Mouse (Mus musculus) kidney, postnatal 10 days (tissue): Measurements from ENCODE around the gene Ccdc65.

Experiments used
- DNase-seq: peaks from one replicate; pipeline ENCODE4 v3.0.0; 2021; ENCODE audit warnings: mixed read lengths

Ccdc65 gene

DNA sequence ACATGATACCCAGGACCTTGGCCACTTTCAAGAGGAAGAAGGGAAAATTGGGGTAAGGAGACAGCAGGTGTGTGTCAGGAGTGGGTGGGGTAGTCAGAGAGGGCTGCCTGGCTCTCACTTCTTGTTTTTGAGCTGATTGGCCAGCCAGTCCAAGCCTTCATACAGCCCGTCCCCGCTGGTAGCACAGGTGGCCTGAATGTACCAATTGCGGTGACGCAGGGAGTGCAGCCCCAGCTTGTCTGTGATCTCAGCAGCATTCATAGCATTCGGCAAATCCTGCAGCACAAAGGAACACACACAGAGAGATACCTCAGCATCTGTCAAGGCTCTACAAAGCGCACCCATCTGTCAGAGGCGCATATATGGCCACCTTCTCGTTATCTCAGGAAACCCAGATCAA, 32.2 kb downstream of the Ccdc65 start:
- no peak for DNase-seq

DNA sequence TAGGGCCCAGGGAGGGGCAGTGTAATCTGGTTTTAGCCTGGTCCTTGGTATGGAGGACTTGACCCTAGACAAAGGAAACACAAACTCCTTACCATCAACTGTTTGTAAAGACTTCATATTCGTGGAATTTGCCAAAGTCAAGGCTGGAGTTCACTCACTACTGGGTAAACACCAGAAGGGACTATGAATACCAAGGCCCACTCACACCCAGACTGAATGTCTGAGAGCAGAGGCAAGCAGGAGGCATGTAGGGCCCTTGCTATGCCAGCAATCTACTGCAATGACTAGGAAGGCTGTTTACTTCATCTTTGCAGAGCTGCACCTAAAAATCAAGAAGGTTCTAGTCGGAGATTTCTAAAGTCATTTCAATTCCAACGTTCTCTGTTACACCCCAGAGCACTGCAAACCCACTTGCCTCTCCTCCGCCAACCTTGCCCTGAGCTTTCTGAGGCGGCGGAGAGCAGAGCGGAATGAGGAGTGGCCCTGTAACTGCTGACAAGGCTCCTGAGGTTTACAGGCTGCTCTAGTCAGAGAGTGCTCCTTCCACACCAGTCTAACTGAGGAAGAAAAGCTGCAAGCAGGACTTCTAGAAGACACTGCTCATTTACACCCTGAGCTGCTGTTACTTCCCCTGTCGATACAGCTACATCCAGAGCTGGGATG, 34.9 kb downstream of the Ccdc65 start:
- no peak for DNase-seq

GRCm38 (mm10) chr15:98743863-98744262, 35.9 kb downstream of the Ccdc65 start:
- DNase-seq = peak; percentile 56

- DNase-seq = no peak
These were observed 38.4 kb downstream of the Ccdc65 start for GRCm38 (mm10) chr15:98746344-98746965.

- DNase-seq = no peak
These were observed 39.3 kb downstream of the Ccdc65 start for GRCm38 (mm10) chr15:98747296-98747695.

DNA sequence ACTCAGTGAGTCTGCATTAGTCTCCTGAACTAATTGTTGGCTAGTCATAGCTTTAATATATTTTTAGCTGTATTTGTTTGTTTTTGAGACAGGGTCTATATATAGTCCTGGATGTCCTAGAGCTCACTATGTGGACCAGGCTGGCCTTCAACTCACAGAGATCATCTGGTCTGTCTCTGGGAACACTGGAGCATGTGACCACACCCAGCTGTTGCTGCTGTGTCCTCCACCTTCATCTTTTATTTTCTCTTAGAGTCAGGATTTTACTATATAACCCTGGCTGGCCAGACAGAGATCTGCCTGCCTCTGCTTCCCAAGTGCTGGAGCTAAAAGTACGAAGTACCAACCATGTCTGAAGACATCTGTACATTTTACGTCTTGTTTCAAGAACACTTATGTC, 41.1 kb downstream of the Ccdc65 start:
- no peak for DNase-seq

DNA sequence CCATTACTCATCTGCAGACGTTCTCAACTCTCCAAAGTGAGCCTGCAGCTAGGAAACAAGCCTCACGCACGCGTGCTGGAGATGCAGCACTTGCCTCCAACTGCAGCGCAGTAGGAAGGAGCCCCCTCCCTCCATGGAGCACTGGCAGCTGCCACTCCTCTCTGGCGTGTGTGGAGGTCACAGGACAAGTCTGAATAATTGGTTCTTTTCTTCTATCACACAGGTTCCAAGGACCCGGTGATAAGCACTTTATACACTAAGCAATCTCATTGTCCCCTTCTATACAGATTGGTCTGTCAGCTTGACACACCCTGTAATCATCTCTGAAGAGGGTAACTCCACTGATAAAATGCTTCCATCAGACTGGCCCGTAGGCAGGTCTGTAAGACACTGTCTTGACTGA, 45.0 kb downstream of the Ccdc65 start:
- no peak for DNase-seq

GRCm38 (mm10) chr15:98754125-98754524, 46.1 kb downstream of the Ccdc65 start:
- DNase-seq = no peak

DNA sequence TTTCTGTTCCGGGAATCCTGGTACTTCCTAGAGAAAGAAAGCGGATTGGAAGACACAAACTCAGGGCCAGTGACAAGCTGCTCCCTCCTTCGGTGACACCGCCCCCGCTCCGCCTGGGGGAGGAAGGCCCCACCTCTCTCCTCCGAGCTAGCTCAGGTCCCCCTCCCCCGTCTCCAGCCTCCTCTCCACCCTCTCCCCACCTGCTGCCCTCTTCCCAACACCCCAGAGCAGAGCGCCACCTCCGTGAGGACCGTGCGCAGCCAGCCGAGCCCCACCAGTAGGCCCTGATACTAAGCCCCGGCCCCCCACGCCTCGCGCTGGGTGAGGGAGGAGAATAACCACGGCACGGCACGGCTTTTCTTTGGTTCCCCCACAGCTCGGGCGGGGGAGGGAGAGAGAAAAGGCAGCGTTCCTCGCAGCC, 54.2 kb downstream of the Ccdc65 start:
- peak; percentile 87 for DNase-seq

DNA sequence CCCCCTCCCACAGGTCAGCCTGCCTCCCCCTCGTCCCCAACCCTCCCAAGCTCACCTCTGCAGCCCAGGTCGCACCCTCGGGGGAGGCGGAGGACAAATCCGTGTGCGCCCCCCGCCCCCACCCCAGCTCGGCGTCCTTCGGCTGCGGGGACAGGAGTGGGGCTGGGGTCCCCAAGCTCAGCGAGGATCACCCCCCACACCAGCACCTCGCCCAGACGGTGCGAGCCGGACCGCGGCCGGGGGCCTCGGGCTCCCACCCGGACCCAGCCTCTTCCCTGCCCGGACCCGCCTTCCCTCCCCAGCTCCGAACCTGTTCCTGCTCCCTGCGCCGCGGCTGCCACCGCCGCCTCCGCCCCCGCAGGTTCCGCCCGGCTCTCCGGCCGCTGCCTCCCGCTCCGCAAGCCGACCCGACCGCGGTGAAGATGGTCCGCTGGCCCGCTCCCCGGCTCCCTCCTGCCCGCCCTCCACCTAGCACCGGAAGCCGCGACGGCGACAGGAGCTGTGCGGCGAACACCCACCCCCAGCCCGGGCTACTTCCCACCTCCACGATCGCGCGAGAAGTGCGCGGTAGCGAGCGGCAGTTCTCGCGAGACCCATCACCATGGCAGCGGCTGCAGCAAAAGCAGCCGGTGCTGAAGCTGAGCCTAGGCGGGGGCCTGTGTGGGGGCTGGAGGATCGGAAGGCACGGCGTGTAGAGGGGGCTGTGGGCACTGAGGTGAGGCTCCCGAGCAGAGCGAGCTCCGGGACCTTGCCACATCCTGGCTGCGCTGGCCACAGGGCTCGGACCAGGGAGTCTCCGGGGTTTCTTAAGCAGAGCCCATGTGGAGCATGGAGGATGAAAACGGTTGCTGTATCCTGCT, 54.9 kb downstream of the Ccdc65 start, which contains the start of gene Arf3:
Gene Arf3, minus strand, starts transcription at position 545 of the 860 bp plus-strand sequence.
- DNase-seq = peak; percentile 98

DNA sequence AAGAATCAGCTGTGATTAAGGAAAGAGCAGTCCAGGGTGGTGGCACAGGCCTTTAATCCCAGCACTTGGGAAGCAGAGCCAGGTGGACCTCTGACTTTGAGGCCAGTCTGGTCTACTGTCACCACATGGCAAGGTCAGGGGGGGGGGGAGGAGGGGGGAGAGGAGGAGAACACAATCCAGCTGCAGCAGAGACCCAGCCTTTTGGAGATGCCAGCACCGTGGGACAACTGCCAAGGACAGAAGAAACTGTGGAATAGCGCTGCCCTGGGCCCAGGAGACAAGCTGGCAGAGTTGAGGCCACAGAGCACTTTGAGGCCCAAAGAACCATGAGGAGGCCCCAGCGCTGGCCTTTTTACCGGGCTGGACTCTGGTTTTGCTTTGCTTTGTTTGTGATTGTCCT, 57.9 kb downstream of the Ccdc65 start:
- no peak for DNase-seq

DNA sequence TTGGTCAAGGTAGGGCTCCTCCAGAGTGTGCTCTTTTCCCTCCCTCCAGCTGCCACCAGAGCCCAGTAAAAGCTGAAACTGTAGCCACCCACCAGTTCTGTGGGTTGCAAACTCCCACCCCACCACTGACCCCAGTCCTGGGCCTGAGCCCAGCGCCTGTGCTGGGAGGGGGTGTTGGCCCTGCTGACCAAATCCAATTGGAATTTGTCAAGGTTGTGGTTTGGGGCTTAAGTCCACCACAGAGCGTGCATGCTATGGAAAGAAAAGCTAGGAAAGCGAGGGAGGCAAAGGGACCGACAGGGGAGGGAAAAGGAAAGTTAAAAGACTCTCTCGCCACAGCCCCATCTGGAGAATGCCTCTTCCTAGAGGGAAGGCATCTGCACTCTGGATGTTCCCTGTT, 60.3 kb downstream of the Ccdc65 start:
- DNase-seq = no peak

DNA sequence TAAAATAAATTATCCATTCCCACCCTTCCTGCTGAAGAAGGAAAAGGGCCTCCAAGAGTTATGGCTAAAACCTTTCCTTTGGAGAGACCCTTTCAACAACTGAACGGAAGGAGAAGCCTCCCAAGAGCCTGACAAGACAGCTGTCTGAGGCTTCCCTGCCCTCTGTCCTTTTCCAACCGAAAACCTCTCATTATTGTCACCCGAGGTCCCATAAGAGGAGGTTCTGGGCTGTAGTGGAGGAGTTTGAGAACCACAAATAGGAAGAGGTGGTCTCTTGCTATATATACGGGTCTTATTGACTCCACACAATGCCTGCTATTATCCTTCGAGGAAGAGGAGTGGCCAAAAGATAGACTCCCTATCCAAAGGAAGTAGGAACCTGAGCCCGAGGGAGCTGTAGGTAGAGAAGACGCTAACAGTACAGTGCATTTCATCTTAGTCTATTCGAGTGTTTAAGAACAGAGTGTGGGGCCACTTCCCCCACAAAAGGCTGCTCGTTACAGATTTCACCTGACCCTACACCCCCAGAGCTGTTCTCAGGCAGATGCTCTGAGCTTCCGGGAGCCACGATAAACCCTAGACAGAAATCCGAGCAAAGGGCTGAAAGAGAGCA, 63.9 kb downstream of the Ccdc65 start:
- no peak for DNase-seq

DNA sequence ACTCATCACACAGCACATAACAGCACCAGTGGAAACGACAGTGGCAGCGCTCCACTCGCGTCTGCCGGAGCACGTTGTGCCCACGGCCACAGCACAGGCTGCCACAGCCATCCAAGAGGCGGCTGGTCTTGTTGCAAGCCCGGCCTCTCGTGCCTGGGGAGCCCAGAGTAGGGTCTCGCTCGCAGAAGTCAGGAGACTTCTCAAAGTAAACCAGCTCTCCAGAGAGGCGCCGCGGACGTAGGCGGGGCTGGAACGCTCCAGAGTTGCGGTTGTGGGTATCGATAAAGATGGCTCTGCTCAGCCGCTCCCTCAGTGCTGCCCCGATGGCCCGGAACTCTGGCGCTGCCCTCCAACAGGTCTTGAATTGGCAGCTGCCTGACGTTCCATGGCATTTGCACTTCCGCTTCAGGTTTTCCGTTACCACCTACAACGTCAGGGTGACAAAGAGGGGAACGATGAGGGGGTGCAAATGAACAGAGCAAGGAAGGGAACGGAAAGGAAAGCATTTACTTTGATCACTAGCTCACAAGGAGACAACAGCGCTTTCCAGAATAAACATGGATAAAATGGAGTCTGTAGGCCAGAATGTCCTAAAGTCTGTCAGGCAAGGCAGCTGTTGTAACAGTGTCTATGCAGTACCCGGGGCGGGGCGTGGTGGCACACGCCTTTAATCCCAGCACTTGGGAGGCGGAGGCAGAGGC, 64.7 kb downstream of the Ccdc65 start:
- DNase-seq = peak; percentile 31
